Mouse (Mus musculus) lung, postnatal 14 days (tissue): ENCODE measurements around the gene Mr1.

Experiments used
- DNase-seq: peaks from one replicate; pipeline ENCODE4 v3.0.0; 2021

The Mr1 gene

GRCm38 (mm10) chr1:155126716-155127115 is 19.9 kb downstream of the Mr1 start:
- no peak for DNase-seq

- DNase-seq, result no peak
Observed at GRCm38 (mm10) chr1:155124397-155124796, 22.2 kb downstream of the Mr1 start.

GRCm38 (mm10) chr1:155121977-155122939 is 24.4 kb downstream of the Mr1 start:
- peak; percentile 80 for DNase-seq

- DNase-seq, result no peak
Observed at GRCm38 (mm10) chr1:155119719-155120118, 26.9 kb downstream of the Mr1 start.

- no peak for DNase-seq
Observed at GRCm38 (mm10) chr1:155113946-155114345, 32.7 kb downstream of the Mr1 start.

- no peak for DNase-seq
Observed at GRCm38 (mm10) chr1:155112875-155113274, 33.7 kb downstream of the Mr1 start.

GRCm38 (mm10) chr1:155112118-155112517 is 34.5 kb downstream of the Mr1 start:
- DNase-seq, result no peak

GRCm38 (mm10) chr1:155111491-155111890 is 35.1 kb downstream of the Mr1 start:
- no peak for DNase-seq

- peak; percentile 29 for DNase-seq
Observed at GRCm38 (mm10) chr1:155109387-155110350, 36.9 kb downstream of the Mr1 start.

- no peak for DNase-seq
Observed at GRCm38 (mm10) chr1:155108412-155108811, 38.2 kb downstream of the Mr1 start.

GRCm38 (mm10) chr1:155107843-155108242 is 38.8 kb downstream of the Mr1 start:
- DNase-seq, result no peak

- DNase-seq, result no peak
Observed at GRCm38 (mm10) chr1:155106310-155106709, 40.3 kb downstream of the Mr1 start.

- DNase-seq, result no peak
Observed at GRCm38 (mm10) chr1:155103991-155104390, 42.6 kb downstream of the Mr1 start.

- DNase-seq, result no peak
Observed at GRCm38 (mm10) chr1:155102631-155103030, 44.0 kb downstream of the Mr1 start.

- DNase-seq, result peak; percentile 97
Observed at GRCm38 (mm10) chr1:155099280-155099848, 47.2 kb downstream of the Mr1 start, which contains the start of gene Ier5. TSS of gene Ier5 (minus strand) at chr1:155099636.

GRCm38 (mm10) chr1:155098486-155099279 is 47.9 kb downstream of the Mr1 start:
- DNase-seq, result peak; percentile 61

- peak; percentile 59 for DNase-seq
Observed at GRCm38 (mm10) chr1:155097931-155098485, 48.6 kb downstream of the Mr1 start.

GRCm38 (mm10) chr1:155097354-155097753 is 49.3 kb downstream of the Mr1 start:
- no peak for DNase-seq

GRCm38 (mm10) chr1:155096620-155097261 is 49.9 kb downstream of the Mr1 start:
- DNase-seq, result no peak

GRCm38 (mm10) chr1:155093971-155094707 is 52.5 kb downstream of the Mr1 start:
- no peak for DNase-seq
